Mouse (Mus musculus) thymus, adult 2 months (tissue): ENCODE measurements around the gene Lad1.

Experiments
- CTCF ChIP-seq: fragments of 200-500 bp; IDR thresholded peaks from 2 replicates; pipeline ENCODE4 v1.5.1; 2012; ENCODE audit warnings: mild to moderate bottlenecking, control low read depth, low read length, moderate library complexity, borderline replicate concordance; ENCODE audit not compliant: control insufficient read depth, poor library complexity, insufficient read depth; ENCODE audit errors: extremely low read depth
- POLR2A ChIP-seq: fragments of 200-500 bp; IDR thresholded peaks from 2 replicates; pipeline ENCODE4 v1.6.1; 2012; ENCODE audit warnings: mild to moderate bottlenecking, low read length, control low read depth, moderate library complexity; ENCODE audit not compliant: control insufficient read depth, poor library complexity, insufficient read depth; ENCODE audit errors: extremely low read depth

DNA sequence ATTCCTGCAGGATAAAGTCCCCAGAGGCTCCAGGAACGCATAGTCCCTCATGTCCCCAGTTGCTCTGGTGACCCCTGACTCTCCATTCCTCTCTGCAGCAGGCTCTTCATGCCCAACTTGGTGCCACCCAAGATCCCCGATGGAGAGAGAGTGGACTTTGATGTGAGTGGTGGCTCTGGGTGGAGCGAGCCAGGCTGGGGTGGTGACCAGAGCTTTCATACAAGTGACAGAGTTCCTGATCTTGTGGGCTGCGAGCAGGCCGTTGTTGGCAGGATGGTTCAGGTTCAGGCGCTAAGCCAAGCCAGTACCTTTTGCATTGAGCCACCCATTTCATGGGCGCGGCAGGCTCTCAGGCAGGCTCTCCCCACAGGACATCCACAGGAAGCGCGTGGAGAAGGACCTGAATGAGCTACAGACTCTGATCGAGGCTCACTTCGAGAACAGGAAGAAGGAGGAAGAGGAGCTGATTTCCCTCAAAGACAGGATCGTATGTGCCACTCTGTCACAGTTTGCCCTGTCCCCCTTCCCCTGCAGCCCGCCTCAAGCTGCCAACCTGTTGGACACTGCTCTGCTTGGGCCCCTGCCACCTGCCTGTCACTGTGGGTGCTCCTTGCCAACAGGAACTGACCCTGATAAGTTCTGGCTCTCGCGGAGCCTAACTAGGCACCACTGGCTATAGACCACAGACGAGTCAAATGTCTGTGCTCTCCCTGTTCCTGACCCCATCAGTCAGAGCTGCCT is 29.4 kb downstream of the Lad1 start:
- TF ChIP-seq POLR2A = no peak
- TF ChIP-seq CTCF = no peak
